Mouse (Mus musculus) layer of hippocampus, adult 9-11 months (tissue): ENCODE results near the gene Esrrg.

Source experiments
- DNase-seq: peaks from one replicate; pipeline ENCODE4 v3.0.0; 2022

Gene Esrrg

GRCm38 (mm10) chr1:187710434-187710948 lies 101.9 kb downstream of the Esrrg start:
- no peak for DNase-seq

GRCm38 (mm10) chr1:187721035-187721434 lies 112.4 kb downstream of the Esrrg start:
- DNase-seq: peak; percentile 12

DNA sequence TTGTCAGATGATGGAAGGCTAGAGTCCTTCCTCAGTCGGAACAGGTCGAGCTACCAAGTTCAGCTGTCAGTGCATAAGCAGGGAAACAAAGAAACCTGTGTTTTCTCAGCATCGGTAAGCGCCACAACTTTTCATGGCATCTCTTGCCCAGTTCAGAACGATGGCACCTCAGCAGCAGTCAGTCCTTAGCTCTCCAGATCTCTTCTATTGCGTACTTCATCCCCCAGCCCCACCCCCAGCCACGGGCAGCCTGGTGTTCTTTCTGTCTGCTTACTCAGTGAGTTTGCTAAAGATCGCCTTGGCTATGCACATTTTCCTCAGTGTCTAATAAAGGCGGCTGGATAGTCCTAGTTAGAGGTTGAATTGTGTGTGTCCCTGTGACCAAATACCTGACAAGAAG lies 113.4 kb downstream of the Esrrg start:
- DNase-seq: no peak

DNA sequence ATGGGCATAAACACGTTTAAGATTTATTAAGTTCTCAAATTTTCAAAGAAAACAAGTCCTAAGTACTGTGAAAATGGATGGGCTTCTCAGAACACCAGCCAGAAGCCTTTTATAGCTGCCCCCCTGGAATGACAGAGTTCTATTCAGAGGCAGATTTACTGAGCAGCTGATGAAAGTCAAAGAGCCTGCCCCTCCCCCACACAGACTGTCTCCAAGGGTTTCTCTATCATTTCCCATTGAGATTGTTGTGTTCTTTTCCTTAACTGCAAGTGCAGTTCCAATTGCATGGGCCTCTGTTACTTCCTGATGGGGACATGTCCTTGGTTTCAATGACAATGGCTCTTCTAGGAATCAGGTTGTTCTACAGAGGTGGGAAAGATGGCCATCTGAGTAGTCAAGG lies 116.1 kb downstream of the Esrrg start:
- DNase-seq: no peak

DNA sequence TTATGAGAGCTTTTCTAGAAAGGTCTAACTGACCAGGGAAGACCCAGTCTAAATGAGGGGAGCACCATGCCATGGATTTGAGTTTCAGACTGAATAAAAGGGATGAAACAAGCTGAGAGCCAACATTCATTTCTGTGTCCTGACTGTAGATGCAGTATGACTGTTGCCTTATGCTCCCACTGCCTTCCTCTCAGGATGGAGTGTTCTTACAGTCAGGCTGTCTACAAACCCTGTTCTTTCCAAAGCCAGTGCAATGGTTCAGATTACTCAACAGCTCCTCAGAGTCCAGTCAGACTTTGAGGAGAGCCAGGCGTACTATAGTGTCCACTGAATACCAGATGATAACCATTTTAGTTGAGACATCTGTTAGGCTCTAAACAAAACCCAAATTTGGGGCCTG lies 116.8 kb downstream of the Esrrg start:
- no peak for DNase-seq

DNA sequence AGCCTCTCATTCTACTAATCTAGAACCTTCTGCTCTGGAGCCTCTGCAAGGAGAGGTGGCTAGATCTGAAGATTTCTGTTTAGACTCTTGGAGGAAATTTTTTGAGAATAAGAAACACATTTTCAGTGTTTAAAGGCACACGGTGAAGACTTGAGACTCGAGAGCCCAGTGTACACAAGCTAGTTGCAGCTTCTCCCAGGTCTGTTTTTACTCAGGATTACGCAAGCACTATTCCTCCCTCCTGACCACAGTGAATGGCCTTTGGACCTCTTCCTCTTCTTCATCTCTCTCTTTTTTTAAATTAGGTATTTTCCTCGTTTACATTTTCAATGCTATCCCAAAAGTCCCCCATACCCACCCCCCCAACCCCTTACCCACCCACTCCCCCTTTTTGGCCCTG lies 122.6 kb downstream of the Esrrg start:
- DNase-seq: no peak

DNA sequence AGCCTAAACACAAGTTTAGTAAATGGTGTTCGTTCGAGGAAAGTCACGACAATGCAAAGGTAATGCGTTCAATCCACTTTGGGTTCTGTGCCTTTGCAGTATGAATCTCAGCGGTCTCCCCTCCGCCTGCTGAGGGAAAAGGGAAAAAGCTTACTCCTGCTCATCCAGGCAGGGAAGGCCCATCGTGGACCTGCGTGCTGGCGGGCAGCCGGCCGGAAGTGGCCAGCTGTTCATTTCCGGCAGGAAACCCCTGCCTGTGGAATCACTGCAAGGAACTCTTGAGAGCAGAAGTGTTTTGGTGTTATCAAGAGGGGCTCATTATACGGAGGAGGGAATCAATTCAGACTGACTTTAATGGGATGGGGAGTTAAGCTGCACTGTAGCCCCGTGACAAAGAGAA lies 127.9 kb downstream of the Esrrg start:
- no peak for DNase-seq

DNA sequence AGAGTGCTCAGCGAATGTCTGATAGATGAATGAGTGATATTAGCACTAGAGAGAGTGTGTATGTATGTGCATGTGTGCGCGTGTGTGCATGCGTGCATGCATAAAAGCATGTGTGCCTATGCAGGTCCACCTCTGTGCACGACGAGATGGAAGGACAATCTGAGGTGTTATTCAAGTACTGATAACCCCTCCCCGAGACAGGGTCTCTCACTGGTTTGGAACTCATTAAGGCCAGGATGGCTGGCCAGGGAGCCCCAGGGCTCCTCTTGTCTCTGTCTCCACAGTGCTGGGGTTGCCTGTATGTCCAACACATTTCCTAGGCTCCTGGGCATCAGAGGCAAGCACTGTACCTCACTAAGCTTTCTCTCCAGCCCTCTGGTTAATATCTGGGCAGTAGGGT lies 128.7 kb downstream of the Esrrg start:
- no peak for DNase-seq

- no peak for DNase-seq
Observed at GRCm38 (mm10) chr1:187740531-187740930, 131.9 kb downstream of the Esrrg start.

DNA sequence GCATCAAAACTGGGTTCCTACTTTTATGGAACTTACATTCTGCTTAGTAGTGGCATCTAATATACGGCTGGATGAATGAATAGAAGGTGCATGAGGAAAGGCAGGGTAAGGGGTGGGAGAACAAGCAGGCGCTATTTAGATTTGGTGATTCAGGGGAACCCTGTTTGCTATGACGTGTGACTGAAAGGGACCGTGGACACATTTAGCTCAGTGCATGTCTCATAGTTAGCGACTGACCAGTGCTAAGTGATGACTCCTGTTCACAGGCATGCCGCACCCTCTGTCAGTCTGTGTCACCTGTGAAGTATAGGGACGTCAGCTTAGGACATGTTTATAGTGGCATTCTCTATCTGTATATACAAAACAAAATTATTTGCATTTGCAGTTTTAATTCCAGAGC lies 132.7 kb downstream of the Esrrg start:
- no peak for DNase-seq

GRCm38 (mm10) chr1:187742071-187742470 lies 133.5 kb downstream of the Esrrg start:
- DNase-seq: no peak

- no peak for DNase-seq
Observed at GRCm38 (mm10) chr1:187749294-187749693, 140.7 kb downstream of the Esrrg start.

- DNase-seq: no peak
Observed at GRCm38 (mm10) chr1:187749931-187750330, 141.3 kb downstream of the Esrrg start.

DNA sequence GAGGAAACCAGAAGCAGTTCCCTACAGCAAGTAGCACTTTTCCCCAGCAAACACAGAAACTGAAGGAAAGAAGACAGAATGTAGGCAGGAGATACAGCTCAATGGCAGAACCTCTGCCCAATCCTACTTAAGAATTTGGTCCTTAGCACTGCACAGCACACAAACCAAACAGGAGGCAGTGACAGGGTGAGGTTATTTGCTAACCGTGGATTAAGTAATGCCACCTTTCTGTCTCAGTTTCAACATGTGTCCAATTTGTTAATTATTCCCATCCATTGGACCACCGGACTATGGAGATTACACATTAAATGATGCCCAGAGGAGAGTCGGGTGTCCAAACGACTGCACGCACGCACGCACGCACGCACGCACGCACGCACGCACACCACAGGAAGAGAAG lies 146.9 kb downstream of the Esrrg start:
- no peak for DNase-seq

GRCm38 (mm10) chr1:187757981-187758380 lies 149.4 kb downstream of the Esrrg start:
- DNase-seq: no peak

DNA sequence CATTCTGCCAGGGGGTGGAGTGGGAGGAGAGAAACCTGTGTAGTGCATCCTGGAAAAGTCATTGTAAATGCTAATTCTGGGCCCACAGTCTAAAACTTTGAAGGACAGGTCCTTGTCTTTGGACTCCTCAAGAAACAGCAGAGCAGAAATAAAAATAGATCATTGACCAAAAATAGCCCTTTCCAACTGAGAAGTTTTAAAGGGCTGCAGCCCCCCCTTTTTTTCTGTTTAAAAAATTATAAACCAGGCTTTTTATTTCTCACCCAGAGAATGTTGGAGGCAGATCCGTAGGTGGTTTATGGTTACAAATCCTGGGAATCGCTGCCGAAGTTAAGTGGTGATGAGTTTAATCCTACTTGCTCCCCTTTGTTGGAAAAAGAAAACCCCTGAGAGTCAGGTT lies 150.0 kb downstream of the Esrrg start:
- DNase-seq: no peak

- no peak for DNase-seq
Observed at GRCm38 (mm10) chr1:187759536-187759935, 150.9 kb downstream of the Esrrg start.

GRCm38 (mm10) chr1:187762641-187763450 lies 154.3 kb downstream of the Esrrg start:
- no peak for DNase-seq

DNA sequence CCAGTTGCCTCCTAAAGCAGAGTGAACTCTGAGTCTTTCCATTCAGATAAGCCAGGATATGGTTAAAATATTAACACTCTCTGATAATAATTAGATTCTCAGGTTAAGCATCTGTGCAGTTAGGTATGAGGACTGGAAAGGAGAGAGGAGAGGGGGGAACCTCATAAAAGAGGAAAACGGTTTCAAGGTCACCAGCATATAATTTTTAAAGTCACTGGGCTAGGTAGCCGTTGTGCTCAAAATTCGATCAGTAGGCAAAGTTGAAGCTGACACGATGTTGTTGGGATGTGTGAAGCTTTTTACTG lies 154.8 kb downstream of the Esrrg start:
- no peak for DNase-seq

DNA sequence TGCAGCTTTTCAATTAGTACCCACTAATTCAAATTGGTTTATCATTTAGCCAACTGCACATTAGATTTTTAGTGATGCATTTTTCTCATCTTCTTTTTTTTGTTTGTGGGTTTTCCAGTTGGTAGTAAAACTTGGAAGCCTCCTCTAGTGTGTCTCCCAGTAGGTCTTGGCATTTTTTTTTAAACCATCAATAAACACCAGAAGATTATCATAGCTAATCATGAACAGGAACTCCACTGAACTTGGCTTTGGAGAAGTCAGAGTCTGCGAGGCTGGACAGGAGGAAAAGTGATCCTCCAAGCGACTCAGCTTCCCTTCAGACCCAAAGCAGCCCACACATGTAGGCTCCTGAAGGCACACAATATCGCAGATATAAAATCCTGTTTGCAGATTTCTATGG lies 155.2 kb downstream of the Esrrg start:
- no peak for DNase-seq

GRCm38 (mm10) chr1:187765577-187765976 lies 157.0 kb downstream of the Esrrg start:
- DNase-seq: no peak

DNA sequence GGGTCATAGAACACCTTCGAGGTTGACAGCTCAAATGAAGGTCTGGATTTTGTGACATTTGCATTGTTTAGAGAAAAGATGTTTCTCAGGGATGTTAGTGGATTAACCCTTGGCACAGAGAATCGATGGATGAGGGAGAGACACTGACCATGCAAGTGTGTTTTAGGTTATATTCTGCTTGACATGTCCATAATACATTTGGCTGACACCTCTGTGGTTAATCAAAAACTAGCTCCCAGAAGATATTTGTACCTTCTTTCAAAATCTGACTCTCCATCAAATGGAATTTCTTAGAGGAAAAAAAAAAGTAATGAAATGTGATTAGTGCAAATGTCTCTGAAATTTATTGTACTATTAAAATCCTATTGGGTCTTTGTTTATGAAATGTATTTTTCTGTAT lies 158.8 kb downstream of the Esrrg start:
- DNase-seq: no peak

GRCm38 (mm10) chr1:187770234-187770633 lies 161.6 kb downstream of the Esrrg start:
- no peak for DNase-seq

DNA sequence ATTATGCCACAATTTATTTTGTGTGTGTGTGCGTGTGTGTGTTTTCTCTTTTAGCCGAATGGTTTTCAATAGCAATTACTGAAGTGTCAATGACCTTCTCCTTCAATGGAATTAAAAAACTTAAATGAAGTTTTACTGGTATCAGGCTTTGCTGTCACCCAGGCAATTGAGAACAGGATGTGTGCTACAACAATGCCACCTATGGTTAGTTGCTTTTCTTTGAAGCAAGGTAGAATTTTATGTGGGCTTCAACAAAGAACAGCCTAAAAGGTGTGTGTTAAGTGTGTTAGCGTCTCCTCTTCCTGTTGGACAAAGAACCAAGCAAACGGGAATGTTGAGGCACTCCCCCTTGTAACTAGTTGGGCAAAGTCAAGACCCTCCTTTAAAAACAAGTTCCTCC lies 162.5 kb downstream of the Esrrg start:
- DNase-seq: no peak

DNA sequence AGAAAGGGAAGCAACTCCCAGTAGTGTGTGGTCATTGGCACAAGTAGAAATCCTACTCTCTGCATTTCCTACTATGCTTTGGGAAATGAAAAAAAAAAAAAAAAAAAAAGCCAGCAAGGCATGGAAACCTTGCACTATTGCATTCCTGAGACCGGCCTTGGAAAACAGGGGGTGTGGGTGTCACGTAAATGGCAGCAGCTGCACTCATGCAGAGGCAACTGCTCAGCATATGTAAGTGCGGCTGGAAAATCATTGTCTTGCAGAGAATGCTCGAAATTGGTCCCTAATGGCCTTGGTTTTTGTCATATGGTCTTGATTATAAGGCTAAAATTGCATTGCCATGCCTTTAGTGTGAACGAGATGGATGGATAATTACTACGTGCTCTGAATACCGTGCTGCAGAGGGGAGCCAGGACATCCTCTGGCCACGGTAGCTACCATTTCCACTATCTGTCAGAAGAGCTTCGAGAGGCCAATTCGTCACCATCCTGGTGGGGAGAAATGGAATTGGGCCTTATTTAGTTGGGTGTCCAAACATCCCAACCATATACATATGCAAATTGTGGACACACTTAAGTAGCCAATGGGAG lies 171.1 kb downstream of the Esrrg start:
- no peak for DNase-seq
